Mouse (Mus musculus) megakaryocyte-erythroid progenitor cell, adult 5 weeks (primary cell): ENCODE results near the gene Gpr137b. TPM values are rescaled to one million over a fixed set of nuclear protein-coding genes. Genes with fewer than 3 reads are reported as not detected.

Experiments used
- polyA plus RNA-seq: library from polyadenylated mRNA; stranded (reverse); fragments of >175 nt; gene quantifications from 2 replicates; pipeline ENCODE4 v1.2.3, GENCODE M21; 2012

The Gpr137b gene
- polyA plus RNA-seq = 0.48 and 0.53 TPM in 2 replicates

GRCm38 (mm10) chr13:13393228-13394095, at the start of gene Gpr137b:
TSS of gene Gpr137b (minus strand) at chr13:13394014.

GRCm38 (mm10) chr13:13437460-13438015, 43.7 kb upstream of the Gpr137b start, which contains the start of gene Nid1:
TSS of gene Nid1 (plus strand) at chr13:13437551.

Other genes with a start within 250 kb of the Gpr137b start
- gene Prl2c5, start 211.3 kb downstream of the Gpr137b start, polyA plus RNA-seq = not detected in 2 replicates
- gene Nid1, start 43.5 kb upstream of the Gpr137b start, polyA plus RNA-seq = 0.03 and 0.04 TPM in 2 replicates
- 1.2 and 2.5 TPM in 2 replicates for gene Lyst, start 196.4 kb upstream of the Gpr137b start, polyA plus RNA-seq